Mouse (Mus musculus) CD4-positive, CD25-positive, alpha-beta regulatory T cell, adult 4 months (primary cell): ENCODE results near the gene Ctse. TPM values are rescaled to one million over a fixed set of nuclear protein-coding genes. Genes with fewer than 3 reads are reported as not detected.

ENCODE experiments used
- ATAC-seq: one replicate; pipeline ENCODE4 v1.8.0; 2017
- polyA plus RNA-seq, 2 experiments: library from polyadenylated mRNA; unstranded; fragments of 100-300 nt; shearing (Covaris generic); gene quantifications; one replicate each; pipeline ENCODE4 v1.2.1; 2017

The Ctse gene
- polyA plus RNA-seq, 2 experiments from 2014 or later: 23.1 to 30.3 TPM

- ATAC-seq: no peak
These were observed 62.3 kb downstream of the Ctse start for GRCm38 (mm10) chr1:131700447-131700846.

DNA sequence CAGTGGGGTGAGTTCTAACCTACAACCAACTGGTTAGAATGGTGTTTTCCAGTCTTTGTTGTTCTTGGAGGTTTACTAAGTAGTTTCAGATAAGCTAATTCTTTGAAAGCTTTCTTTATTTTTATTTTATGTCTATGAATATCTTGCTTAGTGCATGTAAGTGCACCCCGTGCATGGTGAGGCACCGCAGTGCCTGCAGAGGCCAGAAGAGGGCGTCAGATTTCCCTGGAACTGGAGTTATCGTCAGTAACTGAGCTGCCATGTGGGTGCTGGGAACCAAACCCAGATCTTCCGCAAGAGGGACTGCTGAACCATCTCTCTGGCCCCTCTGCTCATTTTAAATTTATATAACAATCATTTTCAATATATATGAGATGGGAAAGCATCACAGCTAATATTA lies 63.3 kb downstream of the Ctse start:
- ATAC-seq: no peak

DNA sequence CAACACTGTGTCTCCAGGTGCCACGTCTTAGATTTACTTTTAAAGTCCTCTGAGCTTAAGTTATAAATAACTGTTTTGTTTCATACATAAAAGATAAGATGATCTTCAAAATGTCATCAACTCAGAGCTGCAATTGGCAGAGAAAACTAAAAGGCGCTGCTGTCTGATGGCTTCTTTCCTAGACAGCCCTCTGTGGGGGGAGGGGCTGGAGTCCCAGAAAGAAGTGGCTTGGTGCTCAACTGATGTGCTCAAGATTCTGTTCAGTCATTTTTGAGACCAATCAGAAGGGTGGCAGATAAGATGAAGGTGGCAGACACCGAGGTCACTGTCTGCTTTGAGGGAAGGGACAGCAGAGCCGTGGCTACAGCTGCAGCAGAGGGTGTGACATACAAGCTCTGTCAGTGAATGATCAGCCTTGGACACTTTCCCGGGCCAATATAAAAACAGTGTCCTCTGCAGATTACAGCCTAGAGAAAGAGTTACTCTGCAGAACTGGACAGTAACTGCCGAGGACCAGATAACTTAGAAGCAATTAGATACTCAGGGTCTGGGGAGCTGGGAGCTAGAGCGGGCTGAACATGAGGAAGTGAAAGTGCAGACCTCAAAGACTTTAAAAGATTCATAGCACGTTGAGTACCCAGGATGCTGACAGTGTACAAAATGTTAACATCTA lies 64.1 kb downstream of the Ctse start:
- peak; percentile 37 for ATAC-seq

GRCm38 (mm10) chr1:131703482-131703881 lies 65.4 kb downstream of the Ctse start:
- peak; percentile 43 for ATAC-seq

DNA sequence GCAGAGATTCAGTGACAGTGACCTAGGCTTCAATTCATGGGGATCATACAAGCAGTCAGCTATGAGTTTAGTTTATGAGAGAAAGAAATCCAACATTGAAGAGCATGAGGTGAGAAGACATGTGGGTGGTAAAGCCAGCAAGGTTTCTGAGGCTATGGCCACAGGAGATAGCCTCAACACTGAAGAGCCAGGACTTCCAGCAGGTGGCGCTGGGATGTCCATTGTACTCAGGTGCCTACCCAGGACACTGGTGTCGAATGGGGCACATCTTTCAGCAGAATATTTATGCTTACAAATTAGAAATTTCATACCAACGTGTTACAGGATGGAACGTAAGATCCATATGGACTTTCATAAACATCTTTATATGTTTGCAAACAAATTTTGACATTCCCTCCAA lies 70.2 kb downstream of the Ctse start:
- ATAC-seq: no peak

DNA sequence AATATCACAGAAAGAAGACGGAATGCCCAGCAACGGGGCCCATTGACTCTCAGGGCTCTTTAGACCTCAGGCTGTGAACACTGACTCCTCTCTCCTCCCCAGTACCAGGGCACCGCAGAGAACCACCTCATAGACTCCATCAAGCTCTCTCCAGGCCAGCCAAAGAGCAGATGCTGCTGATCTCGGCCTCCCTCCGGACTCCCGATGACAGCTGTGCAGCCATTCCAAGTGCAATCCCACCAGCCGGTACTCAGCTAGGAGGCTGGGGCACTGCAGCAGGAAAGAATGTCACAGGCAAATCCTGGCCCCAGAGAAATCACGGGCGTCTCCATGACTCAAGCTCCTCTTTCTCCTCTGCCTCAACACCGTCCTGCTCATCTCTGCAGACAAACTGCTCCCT lies 73.4 kb downstream of the Ctse start:
- no peak for ATAC-seq

DNA sequence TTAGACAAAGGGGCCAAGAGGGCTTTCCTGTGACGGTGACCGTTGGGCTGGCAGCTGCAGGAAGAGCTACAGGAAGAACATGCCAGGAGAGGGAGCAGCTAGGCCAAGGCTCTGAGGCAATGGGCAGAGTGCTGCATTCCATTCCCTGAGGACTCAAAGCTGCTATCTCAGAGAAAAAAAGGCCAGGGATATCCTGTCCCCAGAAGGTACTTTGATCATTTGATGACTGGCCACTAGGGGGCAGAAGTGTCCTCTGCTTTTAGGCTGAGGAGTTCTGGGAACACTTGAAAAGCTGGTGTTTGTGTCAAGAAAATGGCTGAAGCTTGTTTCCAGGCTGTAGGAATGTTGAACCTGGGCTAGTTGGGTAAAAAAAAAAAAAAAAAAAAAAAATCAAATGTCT lies 74.3 kb downstream of the Ctse start:
- peak; percentile 62 for ATAC-seq

GRCm38 (mm10) chr1:131714388-131715337 lies 76.6 kb downstream of the Ctse start:
- no peak for ATAC-seq

- no peak for ATAC-seq
These were observed 81.0 kb downstream of the Ctse start for GRCm38 (mm10) chr1:131718952-131719694.

DNA sequence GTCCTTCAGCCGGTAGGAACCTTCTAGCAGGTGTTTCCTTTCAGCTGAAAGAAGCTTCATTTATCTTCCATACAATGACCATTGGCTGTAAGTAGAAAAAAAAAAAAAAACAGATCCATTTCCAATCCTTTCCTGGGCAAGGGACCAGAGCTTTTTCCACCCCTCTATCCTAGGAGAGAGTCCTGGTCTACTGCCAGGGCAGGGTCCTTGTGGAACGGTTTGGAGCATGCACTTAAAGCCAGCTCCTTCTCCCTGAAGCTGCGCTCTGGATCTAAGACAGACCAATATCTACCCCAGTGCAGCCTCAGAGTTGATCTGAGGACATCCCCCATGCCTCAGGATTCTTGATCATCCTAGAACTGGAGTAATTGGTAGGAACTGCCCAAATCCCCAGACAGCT lies 83.9 kb downstream of the Ctse start:
- ATAC-seq: no peak

GRCm38 (mm10) chr1:131723549-131723948 lies 85.4 kb downstream of the Ctse start:
- ATAC-seq: no peak

Other genes with a start within 250 kb of the Ctse start
- 10 to 100 TPM; 25.0 to 31.5 TPM for gene Srgap2, start 111.0 kb upstream of the Ctse start, polyA plus RNA-seq
- under 1 TPM; 0.24 to 0.73 TPM for gene Fam72a, start 110.4 kb upstream of the Ctse start, polyA plus RNA-seq
- not detected for gene Avpr1b, start 39.1 kb upstream of the Ctse start, polyA plus RNA-seq
- gene Rab7b, start 50.4 kb downstream of the Ctse start, polyA plus RNA-seq: under 1 TPM in 1 of 2 experiments, not detected in 1; 0.13 TPM
- not detected for gene Slc26a9, start 105.7 kb downstream of the Ctse start, polyA plus RNA-seq
- gene Pm20d1, start 159.1 kb downstream of the Ctse start, polyA plus RNA-seq: under 1 TPM in 1 of 2 experiments, not detected in 1; 0.05 TPM
- 10 to 100 TPM; 16.0 to 21.5 TPM for gene Slc41a1, start 189.2 kb downstream of the Ctse start, polyA plus RNA-seq
- 10 to 100 TPM; 35.6 to 36.8 TPM for gene Rab29, start 228.9 kb downstream of the Ctse start, polyA plus RNA-seq